Mouse (Mus musculus): ENCODE measurements around the gene Glul.

The Glul gene

DNA sequence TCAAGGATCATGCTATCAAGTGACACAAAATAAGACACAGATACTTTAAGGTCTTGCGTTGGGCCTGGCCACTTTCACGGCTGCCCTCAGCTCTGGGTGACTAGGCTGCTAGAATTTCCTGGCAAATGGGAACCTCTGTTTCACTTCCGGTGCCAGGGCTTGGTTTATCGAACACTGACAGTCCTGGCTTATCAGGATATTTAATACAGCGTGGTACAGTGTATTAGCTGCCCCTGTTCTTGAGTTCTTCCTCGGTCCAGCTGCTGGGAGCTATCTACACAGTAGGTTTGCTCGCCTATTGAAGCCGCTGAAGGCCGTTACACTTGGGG lies 10.2 kb downstream of the Glul start:
- DNase-seq: no peak

DNA sequence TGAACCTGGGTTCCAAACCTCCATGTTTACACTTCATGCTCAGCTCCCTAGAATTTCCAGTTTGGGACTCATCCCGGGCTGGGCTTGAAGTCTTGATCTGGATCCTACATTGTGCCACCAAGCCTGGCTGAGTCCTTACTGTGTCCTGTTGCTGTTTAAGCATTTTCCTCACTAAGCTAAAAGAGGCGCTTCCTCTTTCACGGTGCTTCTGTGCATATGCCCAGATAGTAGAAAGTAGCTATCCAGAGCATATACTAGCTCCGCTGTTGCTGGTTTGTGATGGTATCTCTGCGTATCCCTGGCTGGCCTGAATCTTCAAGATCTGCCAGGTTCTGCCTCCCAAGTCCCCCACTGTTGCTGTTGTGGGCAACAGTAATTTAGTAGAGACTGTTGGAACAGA lies 10.7 kb downstream of the Glul start:
- no peak for DNase-seq

DNA sequence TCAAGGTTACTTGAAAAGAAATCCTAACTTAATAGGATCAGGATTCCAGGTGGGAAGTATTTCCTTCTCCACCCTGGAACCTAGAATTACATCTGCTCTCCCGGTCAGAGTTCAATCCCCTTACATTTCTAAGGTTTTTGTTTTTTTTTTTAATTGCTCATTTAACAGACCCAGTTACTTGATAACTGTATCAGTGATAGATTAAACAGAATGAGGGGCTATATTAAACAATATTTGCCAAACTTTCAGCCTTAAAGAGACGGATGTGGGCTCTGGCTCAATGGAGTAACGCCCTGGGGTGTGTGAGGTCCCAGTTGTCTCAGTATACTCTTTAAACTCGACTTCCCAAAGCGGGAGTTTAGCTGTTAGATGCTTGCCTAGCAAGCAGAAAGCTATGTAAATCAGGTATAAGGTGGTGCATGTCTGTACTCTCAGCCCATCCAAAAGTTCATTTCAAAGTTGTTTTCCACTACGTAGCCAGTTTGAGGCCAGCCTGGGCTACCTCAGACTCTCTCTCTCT lies 11.6 kb downstream of the Glul start:
- DNase-seq: no peak

DNA sequence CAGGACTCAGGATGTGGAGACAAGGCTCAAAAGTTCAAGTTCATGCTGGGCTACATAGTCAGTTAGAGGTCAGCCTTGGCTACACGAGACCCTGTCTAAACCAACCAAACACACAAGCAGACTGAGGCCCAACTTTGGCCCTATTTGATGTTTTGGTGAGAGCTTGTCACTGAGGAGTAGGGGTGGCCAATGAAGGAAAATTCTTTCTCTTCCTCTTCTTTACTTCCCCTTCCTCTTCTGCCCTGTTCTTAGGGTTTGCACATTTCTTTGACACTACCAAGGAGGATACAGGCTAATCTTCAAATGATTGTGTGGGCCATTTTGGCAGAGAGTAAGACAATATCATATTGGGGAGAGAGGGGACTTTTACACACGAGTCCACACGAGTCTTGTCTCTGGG lies 14.1 kb downstream of the Glul start:
- DNase-seq: no peak

DNA sequence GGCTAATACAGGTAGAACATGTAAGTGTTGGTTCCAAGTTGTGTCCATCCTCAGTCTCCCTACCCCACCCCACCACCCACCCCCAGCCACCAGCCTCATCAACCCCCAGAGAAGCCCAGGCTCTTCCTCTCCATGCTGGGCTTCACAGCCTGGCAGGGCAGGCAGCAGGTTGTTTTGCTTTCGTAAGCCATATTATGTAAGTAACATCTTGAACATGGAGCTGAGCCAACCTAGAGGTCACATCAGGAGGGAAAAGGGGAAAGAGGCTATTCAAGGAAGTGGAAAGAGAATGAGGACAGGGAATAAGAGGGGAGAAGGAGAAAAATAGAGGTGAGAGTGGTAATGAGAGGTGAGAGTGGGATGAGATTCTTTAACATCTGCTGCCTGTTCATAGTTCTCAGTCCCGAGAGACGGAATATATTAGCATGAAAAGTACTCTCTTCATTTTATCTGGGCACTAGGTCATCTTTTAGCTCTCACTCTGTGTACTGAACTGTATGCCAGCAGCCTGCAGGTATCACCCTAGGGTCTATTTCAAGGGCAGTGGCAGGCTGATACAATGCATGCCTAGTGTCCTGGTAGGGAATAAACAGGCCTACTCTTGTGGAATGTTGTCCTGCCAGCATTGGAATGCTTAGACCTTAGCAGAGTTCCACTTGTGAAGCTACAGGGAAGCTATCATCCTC lies 18.9 kb downstream of the Glul start:
- no peak for DNase-seq

DNA sequence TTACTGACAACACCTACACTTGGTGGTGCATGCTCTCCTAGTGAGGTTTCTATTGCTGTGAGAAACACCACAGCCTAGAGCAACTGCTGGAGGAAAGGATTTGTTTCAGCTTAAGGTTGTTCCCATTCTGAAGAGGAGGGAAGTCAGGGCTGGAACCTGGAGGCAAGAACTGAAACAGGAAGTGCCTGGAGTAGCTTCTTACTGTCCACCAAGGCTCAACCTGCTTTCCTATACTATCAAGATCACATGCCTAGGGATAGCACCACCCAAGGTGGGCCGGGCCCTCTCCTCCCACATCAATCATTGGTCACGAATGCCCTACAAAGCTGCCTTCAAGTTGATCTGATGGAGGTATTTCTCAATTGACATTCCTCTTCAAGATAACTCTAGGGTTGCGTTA lies 21.9 kb downstream of the Glul start:
- no peak for DNase-seq

DNA sequence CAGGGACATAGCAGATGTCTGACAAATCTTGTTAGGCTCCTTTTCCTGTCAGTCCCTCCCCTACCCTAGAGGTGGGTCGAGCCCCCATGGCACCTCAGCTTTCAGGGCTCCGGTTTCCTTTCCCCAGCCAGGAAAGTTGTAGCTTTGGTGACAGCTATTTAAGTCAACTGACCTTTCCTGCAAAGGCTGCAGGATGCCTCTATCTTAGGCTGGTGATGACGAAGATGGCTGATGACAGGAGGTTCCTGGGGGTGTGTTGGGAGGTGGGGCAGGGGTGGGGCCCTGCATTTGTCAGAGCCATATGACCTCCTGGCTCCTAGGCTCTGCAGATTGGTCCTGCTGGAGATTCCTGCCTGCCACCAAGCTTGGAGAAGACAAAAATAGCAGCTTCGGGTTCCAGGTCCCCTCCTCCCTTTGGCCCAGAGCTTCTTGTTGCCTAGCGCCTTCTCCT lies 22.9 kb downstream of the Glul start:
- no peak for DNase-seq

DNA sequence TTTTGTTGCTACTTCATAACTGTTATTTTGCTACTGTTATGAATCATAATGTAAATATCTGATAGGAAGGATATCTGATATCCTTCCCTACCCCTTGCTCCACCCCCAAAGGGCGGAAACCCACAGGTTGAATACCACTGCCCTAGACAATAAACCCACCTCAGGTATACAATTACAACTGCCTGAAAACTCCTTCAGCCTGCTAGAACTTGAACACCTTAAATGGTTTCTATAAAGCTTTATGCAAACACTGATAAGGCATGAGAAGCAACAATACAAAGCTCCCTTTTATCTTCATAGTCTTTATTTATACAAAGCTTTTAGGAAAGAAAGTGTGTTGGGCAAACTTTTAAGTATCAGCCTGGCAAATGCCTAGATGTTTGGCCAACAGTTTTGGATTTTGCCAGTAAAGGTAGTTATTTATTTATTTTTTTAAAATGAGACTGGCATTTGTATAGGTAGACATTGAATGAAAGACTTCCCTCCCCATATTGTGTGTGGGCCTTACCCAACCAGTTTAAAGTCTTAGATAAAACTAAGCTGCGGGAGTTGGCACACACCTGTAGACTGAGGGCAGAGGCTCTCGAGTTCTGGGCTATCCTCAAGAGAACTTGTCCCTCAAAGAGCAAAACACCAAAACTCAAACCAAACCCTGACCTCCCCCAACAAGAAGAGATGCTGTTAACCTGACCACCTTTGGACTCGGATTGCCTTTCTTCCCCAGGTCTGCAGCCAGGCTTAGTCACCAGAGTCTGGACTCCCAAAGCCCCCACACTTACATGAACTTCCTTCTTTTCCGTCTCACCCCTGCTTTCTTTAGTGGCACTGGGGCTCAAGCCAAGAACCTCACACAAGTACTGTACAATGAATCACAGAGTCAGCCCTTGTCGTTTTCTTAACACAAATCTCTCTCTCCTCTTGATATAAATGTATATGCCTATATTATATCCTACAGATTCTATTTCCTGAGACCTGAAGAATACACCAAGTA lies 24.9 kb downstream of the Glul start:
- no peak for DNase-seq

DNA sequence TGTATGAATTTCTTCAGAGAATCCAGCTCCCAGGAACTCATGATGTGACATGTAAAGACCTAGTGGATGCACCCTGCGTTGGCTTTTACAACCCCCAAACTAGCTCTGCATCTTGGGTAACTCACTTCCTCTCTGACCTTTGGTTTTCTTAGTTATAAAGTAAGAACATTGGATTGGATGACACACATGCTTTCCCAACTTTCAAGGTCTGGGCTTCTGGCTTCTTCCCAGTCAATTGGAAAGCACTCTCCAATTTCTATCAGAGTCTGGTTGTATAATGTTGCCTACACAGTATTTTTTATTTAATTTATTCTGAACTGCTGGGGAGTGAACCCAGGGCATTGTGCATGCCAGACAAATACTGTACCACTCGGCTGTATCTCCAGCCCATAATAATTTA lies 30.7 kb downstream of the Glul start:
- DNase-seq: no peak

DNA sequence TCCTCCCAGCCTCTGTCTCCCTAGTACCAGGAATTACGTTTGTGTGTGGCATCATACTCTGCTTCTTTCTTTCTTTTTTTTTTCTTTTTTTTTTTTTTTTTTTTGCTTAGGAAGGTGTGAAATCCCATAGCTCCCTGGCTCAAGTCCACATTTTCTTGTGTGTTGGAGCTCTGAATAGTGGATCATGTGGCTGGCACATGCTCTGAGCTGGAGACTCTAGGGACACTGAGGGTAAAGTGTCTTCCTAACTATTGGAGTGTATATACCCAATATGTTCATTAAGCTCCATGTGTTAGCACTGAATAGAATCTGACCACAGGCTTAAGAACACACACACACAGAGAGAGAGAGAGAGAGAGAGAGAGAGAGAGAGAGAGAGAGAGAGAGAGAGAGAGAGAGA lies 34.0 kb downstream of the Glul start:
- DNase-seq: no peak

DNA sequence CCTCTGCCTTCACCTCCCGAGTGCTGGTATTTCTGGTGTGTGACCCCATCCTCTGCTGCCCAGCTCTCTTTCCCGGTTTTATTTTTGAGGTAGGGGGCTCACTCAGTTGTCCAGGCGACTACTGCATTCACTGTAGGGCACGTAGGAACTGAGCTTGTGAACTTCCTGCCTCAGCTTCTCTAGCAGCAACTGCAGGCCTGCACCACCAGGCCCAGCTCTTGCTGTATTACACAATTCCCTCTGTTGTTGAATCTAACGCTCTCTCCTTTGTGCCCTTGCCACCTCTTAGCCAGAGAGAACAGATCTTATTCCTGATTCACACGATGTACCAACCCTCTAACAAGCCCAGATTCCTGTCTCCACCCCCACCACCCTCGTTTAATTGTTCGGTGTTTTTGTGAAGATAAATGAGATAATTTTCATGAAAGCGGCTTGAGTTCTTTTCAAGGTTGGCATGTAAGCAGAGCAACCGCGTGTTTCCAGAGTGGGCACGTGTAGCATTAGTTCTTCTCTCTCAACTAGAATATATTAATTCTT lies 36.2 kb downstream of the Glul start:
- DNase-seq: peak; percentile 21

DNA sequence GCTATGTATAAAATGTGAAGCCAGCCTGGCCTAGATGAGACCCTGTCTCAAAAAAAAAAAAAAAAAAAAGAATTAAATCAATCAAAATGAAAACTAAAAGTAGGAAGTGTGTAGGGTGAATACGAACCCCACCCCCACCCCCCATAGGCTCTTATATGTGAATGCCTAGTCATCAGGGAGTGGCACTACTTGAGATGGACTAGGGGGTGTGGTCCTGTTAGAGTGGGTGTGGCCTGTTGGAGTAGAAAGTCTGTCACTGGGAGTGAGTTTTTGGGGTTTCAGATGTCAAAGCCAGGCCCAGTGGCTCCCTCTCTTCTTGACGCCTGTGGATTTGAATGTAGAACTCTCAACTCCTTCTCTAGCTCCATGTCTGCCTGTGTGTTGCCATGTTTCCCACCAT lies 37.3 kb downstream of the Glul start:
- DNase-seq: no peak

DNA sequence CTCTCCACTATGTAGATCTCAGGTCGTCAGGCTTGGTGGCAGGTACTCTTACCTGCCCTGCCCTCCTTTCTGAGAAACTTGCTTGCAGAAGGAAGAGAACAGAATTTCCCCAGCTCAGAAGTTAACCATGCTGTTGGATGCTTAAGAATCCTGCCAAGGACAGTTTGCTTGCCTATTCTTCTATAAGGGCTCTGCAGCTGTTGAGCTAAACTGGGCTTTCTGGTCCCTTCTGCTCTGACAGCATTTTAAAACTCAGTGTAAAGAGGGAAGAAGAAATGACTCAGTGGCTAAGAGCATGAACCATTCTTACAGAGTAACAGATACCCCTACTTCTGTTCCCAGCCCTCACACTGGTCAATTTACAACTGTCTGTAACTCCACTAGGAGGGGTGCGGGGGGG lies 41.2 kb downstream of the Glul start:
- peak; percentile 60 for DNase-seq

DNA sequence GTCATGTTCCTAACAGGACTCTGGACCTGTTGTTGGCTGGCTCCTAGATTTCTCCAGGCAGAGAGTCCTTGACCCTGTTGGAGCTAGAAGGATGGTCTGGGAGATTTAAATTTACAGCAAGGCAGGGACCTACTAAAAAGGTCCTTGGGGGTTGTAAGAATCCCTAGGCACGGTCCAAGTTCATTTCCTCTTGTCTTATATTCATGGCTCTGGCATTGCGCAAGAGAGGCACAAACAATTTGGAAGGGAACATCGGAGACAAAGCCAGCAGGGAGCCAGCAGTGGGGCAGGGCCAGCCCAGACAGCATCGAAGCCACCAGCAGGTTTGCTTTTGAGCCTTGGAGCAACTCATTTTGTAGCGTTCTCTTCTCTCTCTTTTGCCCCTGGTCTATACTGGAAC lies 45.4 kb downstream of the Glul start:
- DNase-seq: no peak

DNA sequence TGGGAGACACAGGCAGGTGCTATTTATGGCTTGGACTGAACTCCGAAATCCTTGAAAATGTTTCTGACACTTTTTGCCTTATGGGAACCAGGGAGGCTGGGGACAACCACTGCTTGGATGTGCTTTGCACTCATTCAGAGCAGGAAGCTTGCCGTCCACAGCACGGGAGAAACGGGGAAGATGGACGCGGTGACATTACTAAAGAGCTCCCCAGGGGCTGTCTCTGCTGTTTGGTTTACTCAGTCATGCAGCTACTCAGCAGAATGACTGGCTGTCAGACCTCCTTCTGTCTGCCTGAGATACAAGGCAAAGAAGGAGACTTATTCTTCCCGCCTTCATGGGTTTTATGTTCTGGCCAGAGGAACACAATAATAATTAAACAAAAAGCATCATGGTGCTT lies 47.2 kb downstream of the Glul start:
- no peak for DNase-seq

DNA sequence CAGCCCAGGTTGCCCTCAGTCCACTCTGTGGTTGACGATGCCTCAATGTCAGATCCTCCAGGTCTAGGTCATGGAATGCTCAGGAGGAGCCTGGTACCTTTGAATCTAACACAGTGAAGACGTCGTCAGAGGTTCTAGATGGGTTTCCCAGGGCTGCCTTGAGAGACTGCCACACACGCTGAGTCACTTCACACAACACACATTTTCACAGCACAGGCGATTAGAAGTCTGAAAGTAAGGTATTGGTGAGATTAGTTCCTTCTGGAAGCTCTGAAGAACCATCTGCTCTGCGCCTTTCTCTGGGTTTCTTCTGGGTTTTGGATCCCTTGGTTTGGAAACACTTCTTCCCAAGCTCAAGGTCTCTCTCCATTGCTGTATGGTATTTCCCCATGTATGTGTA lies 48.1 kb downstream of the Glul start:
- peak; percentile 30 for DNase-seq

DNA sequence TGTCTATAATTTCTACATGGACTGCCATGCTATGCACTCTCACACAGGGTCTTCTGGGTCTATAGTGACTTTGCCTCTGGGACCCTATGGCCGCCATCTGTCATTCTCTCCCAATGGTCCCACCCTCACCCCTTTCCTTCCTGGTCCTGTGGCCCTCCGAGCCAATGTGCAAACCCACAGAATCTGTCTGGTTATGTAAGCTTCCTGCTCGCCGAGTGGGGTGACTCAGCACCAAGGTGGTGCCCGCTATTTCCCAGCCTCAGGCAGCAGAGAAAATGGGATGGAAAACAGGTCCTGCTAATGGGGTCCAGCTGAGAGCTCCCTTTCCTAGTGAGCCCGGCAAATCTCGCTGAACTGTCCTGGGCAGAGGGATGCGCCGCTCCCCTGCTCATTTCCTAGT lies 53.5 kb downstream of the Glul start:
- peak; percentile 55 for DNase-seq

DNA sequence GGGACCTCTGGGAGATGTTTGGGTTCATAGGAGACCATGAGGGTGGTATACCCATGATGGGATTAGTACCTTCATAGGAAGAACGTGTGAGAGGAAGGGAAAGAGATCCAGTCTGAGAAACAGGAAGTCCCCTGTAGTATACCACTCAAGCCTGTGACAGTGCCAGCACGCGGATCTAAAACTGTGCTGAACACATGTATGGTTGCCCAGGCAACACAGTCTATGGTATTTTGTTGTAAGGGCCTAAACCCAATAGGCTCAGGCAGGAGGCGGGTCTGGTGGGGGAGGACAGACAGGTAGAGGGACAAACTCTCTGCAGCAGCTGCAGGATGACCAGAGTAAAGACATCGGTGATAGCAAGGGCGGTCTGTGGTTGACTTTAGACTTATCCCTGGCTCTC lies 54.1 kb downstream of the Glul start:
- no peak for DNase-seq

DNA sequence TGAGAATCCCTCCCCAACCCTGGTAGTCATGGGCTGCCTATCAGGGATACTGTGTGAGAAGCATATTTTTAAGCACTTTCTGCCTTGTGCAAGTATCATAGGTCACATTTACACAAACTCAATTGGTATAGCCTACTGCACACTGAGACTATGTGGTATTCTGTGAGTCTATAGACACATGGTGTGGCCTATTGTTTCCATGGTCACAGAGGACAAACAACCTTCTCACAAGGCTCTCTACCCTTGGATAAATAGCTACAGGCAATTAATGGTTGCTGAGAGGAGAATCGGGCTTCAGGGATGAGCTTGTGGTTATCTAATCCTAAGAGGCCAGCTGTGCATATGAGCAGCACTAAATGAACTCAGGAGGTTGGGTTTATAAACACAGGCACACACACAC lies 58.1 kb downstream of the Glul start:
- DNase-seq: no peak
